Mouse (Mus musculus): ENCODE data around the gene Dqx1.

Dqx1 gene

GRCm38 (mm10) chr6:83070311-83071219 lies 12.9 kb downstream of the Dqx1 start:
- no peak for DNase-seq (ENCODE audit: low spot score in 2 of 2)

- no peak for DNase-seq (ENCODE audit: low spot score in 2 of 2)
Observed at GRCm38 (mm10) chr6:83071220-83071619, 13.6 kb downstream of the Dqx1 start.

- DNase-seq (ENCODE audit: low spot score in 2 of 2) = no peak
Observed at GRCm38 (mm10) chr6:83074979-83075378, 17.3 kb downstream of the Dqx1 start.

- DNase-seq (ENCODE audit: low spot score in 2 of 2) = no peak
Observed at GRCm38 (mm10) chr6:83077630-83078323, 20.1 kb downstream of the Dqx1 start, which contains the start of gene Pcgf1. TSS of gene Pcgf1 (plus strand) at chr6:83077869.

GRCm38 (mm10) chr6:83078324-83078858 lies 20.7 kb downstream of the Dqx1 start:
- peak; percentile 99 to 100 for DNase-seq (ENCODE audit: low spot score in 2 of 2)

GRCm38 (mm10) chr6:83080210-83080609 lies 22.6 kb downstream of the Dqx1 start:
- DNase-seq (ENCODE audit: low spot score in 2 of 2) = no peak

GRCm38 (mm10) chr6:83083497-83083896 lies 25.9 kb downstream of the Dqx1 start:
- no peak for DNase-seq (ENCODE audit: low spot score in 2 of 2)

- DNase-seq (ENCODE audit: low spot score in 2 of 2) = no peak
Observed at GRCm38 (mm10) chr6:83084477-83084876, 26.8 kb downstream of the Dqx1 start.

GRCm38 (mm10) chr6:83086121-83087035 lies 28.7 kb downstream of the Dqx1 start, which contains the start of gene Lbx2:
TSS of gene Lbx2 (plus strand) at chr6:83086367.
- DNase-seq (ENCODE audit: low spot score in 2 of 2) = no peak

GRCm38 (mm10) chr6:83087205-83087925 lies 29.7 kb downstream of the Dqx1 start:
- DNase-seq (ENCODE audit: low spot score in 2 of 2) = no peak

- no peak for DNase-seq (ENCODE audit: low spot score in 2 of 2)
Observed at GRCm38 (mm10) chr6:83087926-83088260, 30.2 kb downstream of the Dqx1 start.

GRCm38 (mm10) chr6:83092416-83093127 lies 34.9 kb downstream of the Dqx1 start:
- DNase-seq (ENCODE audit: low spot score in 2 of 2) = no peak

- DNase-seq (ENCODE audit: low spot score in 2 of 2) = no peak
Observed at GRCm38 (mm10) chr6:83095968-83096367, 38.3 kb downstream of the Dqx1 start.

- no peak for DNase-seq (ENCODE audit: low spot score in 2 of 2)
Observed at GRCm38 (mm10) chr6:83098411-83098810, 40.8 kb downstream of the Dqx1 start.

GRCm38 (mm10) chr6:83101316-83101687 lies 43.7 kb downstream of the Dqx1 start, which contains the start of the genes Ccdc142 and Gm42688:
TSS of gene Ccdc142 (plus strand) at chr6:83101601.
TSS of gene Gm42688 (plus strand) at chr6:83101617.
- peak; percentile 78 to 80 for DNase-seq (ENCODE audit: low spot score in 2 of 2)

- peak in 1 of 2 experiments; percentile 25 for DNase-seq (ENCODE audit: low spot score in 2 of 2)
Observed at GRCm38 (mm10) chr6:83101688-83102556, 44.3 kb downstream of the Dqx1 start.

- DNase-seq (ENCODE audit: low spot score in 2 of 2) = no peak
Observed at GRCm38 (mm10) chr6:83103130-83103650, 45.5 kb downstream of the Dqx1 start.

- no peak for DNase-seq (ENCODE audit: low spot score in 2 of 2)
Observed at GRCm38 (mm10) chr6:83104158-83104557, 46.5 kb downstream of the Dqx1 start.
